Mouse (Mus musculus) liver, embryonic 14.5 days (tissue): Measurements from ENCODE around the gene Synj1. TPM values are rescaled to one million over a fixed set of nuclear protein-coding genes. Genes with fewer than 3 reads are reported as not detected.
A peak's percentile ranks its signal among the peaks of the same experiment; 100 is the strongest.

Experiments used
- ATAC-seq: fragments of 200-750 bp; cut with Nextera tagmentation; 2 replicates; pipeline ENCODE4 v1.8.0; 2017; ENCODE audit warnings: moderate number of reproducible peaks, mild to moderate bottlenecking, moderate library complexity; ENCODE audit not compliant: insufficient read depth
- DNase-seq, 3 experiments: peaks; one replicate each; pipeline ENCODE4 v3.0.0-alpha.2; 2012 to 2013; ENCODE audit warnings: low read depth in 3 of 3, low spot score in 3 of 3
- H3K27ac ChIP-seq: fragments of 300-500 bp; sonication (generic); 2 replicates; pipeline ENCODE4 v1.5.1; 2014; ENCODE audit warnings: moderate library complexity, mild to moderate bottlenecking, control low read depth, inconsistent platforms
- H3K27me3 ChIP-seq: fragments of 300-500 bp; sonication (generic); 2 replicates; pipeline ENCODE4 v1.6.1; 2014; ENCODE audit warnings: mild to moderate bottlenecking, low read length, moderate library complexity; ENCODE audit not compliant: control insufficient read depth, insufficient read depth
- H3K36me3 ChIP-seq: fragments of 300-500 bp; sonication (generic); replicated peaks from 2 replicates; pipeline ENCODE4 v1.6.1; 2014; ENCODE audit warnings: low read depth; ENCODE audit not compliant: control insufficient read depth, insufficient read depth
- H3K4me1 ChIP-seq, 2 experiments: fragments of 200-500 bp in 1 of 2; fragments of 300-500 bp in 1 of 2; sonication (generic) in 1 of 2; replicated peaks; 2 replicates each; pipeline ENCODE4 v1.6.1; 2012 to 2014; ENCODE audit warnings: antibody characterized with exemption in 1 of 2, inconsistent platforms in 1 of 2, low read length in 1 of 2; ENCODE audit not compliant: control insufficient read depth in 2 of 2, insufficient read depth in 2 of 2
- H3K4me2 ChIP-seq: fragments of 300-500 bp; sonication (generic); 2 replicates; pipeline ENCODE4 v1.6.1; 2014; ENCODE audit warnings: low read depth, mild to moderate bottlenecking, control low read depth, moderate library complexity
- H3K4me3 ChIP-seq, 2 experiments: fragments of 200-500 bp in 1 of 2; fragments of 300-500 bp in 1 of 2; sonication (generic) in 1 of 2; 2 replicates each; pipeline ENCODE4 v1.5.1; 2012 to 2014; ENCODE audit warnings: low read depth in 2 of 2, low read length in 2 of 2, mild to moderate bottlenecking in 2 of 2, control low read depth in 1 of 2, inconsistent platforms in 1 of 2, moderate library complexity in 1 of 2; ENCODE audit not compliant: insufficient read depth in 1 of 2
- H3K9ac ChIP-seq: fragments of 300-500 bp; sonication (generic); replicated peaks from 2 replicates; pipeline ENCODE4 v1.6.1; 2014; ENCODE audit warnings: mild to moderate bottlenecking, control low read depth, moderate library complexity
- H3K9me3 ChIP-seq: fragments of 300-500 bp; sonication (generic); 2 replicates; pipeline ENCODE4 v1.6.1; 2016; ENCODE audit warnings: low read length, mixed read lengths; ENCODE audit not compliant: control insufficient read depth
- CTCF ChIP-seq: IDR thresholded peaks from 2 replicates; pipeline ENCODE4 v1.5.1; 2016; ENCODE audit warnings: antibody characterized with exemption, low read depth, control low read depth
- EP300 ChIP-seq: IDR thresholded peaks from 2 replicates; pipeline ENCODE4 v1.6.1; 2016; ENCODE audit warnings: antibody characterized with exemption, low read depth
- WGBS: fragments of 180-500 bp; shearing (Covaris S2); extraction: QIAGEN DNeasy Blood & Tissue Kit; methylation state at CpG from one replicate; pipeline ENCODE4 v1.1.7; 2014; ENCODE audit not compliant: insufficient replicate concordance; 5-methylcytosine and 5-hydroxymethylcytosine counted together
- polyA plus RNA-seq, 2 experiments: library from polyadenylated mRNA; depleted of rRNA in 1 of 2; stranded (reverse) in 1 of 2; unstranded in 1 of 2; fragments of >200 nt; fragmentation: Nextera tagmentation in 1 of 2; extraction: Ambion mirVana in 1 of 2; gene quantifications; 2 replicates each; pipeline versions ENCODE4 v1.2.1 to v1.2.3; 2012 to 2014

Synj1 gene
- polyA plus RNA-seq, 2 experiments = 14.6 to 21.4 TPM

GRCm38 (mm10) chr16:90988665-90989064 is 22.4 kb downstream of the Synj1 start:
- peak overlapping the region; percentile 66 for H3K9ac ChIP-seq

GRCm38 (mm10) chr16:90988039-90988438 is 23.1 kb downstream of the Synj1 start:
- H3K9me3 ChIP-seq = no peaks in the 10 kb centered on the region
- peak overlapping the region; percentile 66 for H3K9ac ChIP-seq
- H3K36me3 ChIP-seq = peaks cover 26% of the 10 kb centered on the region
- WGBS = 72% methylated on average over 8 of the region's 8 CpGs
- DNase-seq (peak in 1 of 3 experiments; percentile 27), ATAC-seq (peak; percentile 54)
- no peaks in the 10 kb centered on the region for H3K27me3 ChIP-seq
- H3K4me1 ChIP-seq = peaks cover 17 to 22% of the 10 kb centered on the region in 2 experiments
- H3K4me2 ChIP-seq = peak overlapping the region; percentile 75
- H3K4me3 ChIP-seq = peak overlapping the region; percentile 49 to 57
- no peak for TF ChIP-seq CTCF
- no peak for TF ChIP-seq EP300
- H3K27ac ChIP-seq = peak overlapping the region; percentile 78

More at GRCm38 (mm10) chr16:90988665-90989064, 22.4 kb downstream of the Synj1 start:
- no peaks in the 10 kb centered on the region for H3K9me3 ChIP-seq
- TF ChIP-seq CTCF (no peak), EP300 (peak; percentile 96)
- H3K27me3 ChIP-seq = no peaks in the 10 kb centered on the region
- DNase-seq = peak; percentile 85 to 90 (median 89)
- peak overlapping the region in 1 of 2 experiments; percentile 49; a peak in 2 of 4 replicates for H3K4me3 ChIP-seq
- peaks cover 30% of the 10 kb centered on the region for H3K36me3 ChIP-seq
- H3K4me1 ChIP-seq = peaks cover 17 to 22% of the 10 kb centered on the region in 2 experiments
- peak overlapping the region; percentile 78 for H3K27ac ChIP-seq
- H3K4me2 ChIP-seq = peak overlapping the region; percentile 75
- ATAC-seq = peak; percentile 99
- WGBS = 16% methylated on average over 3 of the region's 3 CpGs

- no peaks in the 10 kb centered on the region for H3K27me3 ChIP-seq
- no peak for TF ChIP-seq CTCF
- no peak for TF ChIP-seq EP300
- H3K9me3 ChIP-seq = no peaks in the 10 kb centered on the region
- H3K36me3 ChIP-seq = peaks cover 41% of the 10 kb centered on the region
- ATAC-seq = no peak
- H3K27ac ChIP-seq = no peak overlapping the region
- H3K9ac ChIP-seq = no peak overlapping the region
- peaks cover 0 to 2% of the 10 kb centered on the region in 2 experiments; a peak in 1 of 4 replicates for H3K4me1 ChIP-seq
- 88% methylated on average over 6 of the region's 6 CpGs for WGBS
- no peak for DNase-seq
- H3K4me3 ChIP-seq = no peak overlapping the region
- no peak overlapping the region for H3K4me2 ChIP-seq
Observed at GRCm38 (mm10) chr16:90971004-90971403, 40.1 kb downstream of the Synj1 start.

- no peaks in the 10 kb centered on the region for H3K9me3 ChIP-seq
- H3K9ac ChIP-seq = no peak overlapping the region
- no peaks in the 10 kb centered on the region for H3K27me3 ChIP-seq
- H3K27ac ChIP-seq = no peak overlapping the region; the same call in 1 of the 2 replicates
- 87% methylated on average over 4 of the region's 4 CpGs for WGBS
- peaks cover 21 to 26% of the 10 kb centered on the region in 2 experiments for H3K4me1 ChIP-seq
- H3K4me3 ChIP-seq = no peak overlapping the region
- no peak overlapping the region for H3K4me2 ChIP-seq
- DNase-seq (no peak), ATAC-seq (no peak)
- peaks cover 47% of the 10 kb centered on the region for H3K36me3 ChIP-seq
- TF ChIP-seq CTCF = peak; percentile 40
- TF ChIP-seq EP300 = no peak
Observed at GRCm38 (mm10) chr16:90966241-90966640, 44.9 kb downstream of the Synj1 start.

- peak overlapping the region; percentile 90 for H3K27ac ChIP-seq
- no peaks in the 10 kb centered on the region for H3K27me3 ChIP-seq
- peak overlapping the region; percentile 45 for H3K9ac ChIP-seq
- peak overlapping the region in 1 of 2 experiments; percentile 8; a peak in 1 of 4 replicates for H3K4me3 ChIP-seq
- no peaks in the 10 kb centered on the region for H3K9me3 ChIP-seq
- 22% methylated on average over 10 of the region's 10 CpGs for WGBS
- ATAC-seq = peak; percentile 99
- H3K4me2 ChIP-seq = peak overlapping the region; percentile 53
- TF ChIP-seq EP300 (peak; percentile 93), CTCF (no peak)
- peaks cover 21 to 26% of the 10 kb centered on the region in 2 experiments for H3K4me1 ChIP-seq
- peak; percentile 81 to 87 (median 81) for DNase-seq
- H3K36me3 ChIP-seq = peaks cover 50% of the 10 kb centered on the region
Observed at GRCm38 (mm10) chr16:90964302-90964701, 46.8 kb downstream of the Synj1 start.
